Mouse (Mus musculus) spleen, postnatal 14 days (tissue): ENCODE measurements around the gene 1110065P20Rik.

ENCODE experiments used
- DNase-seq, 2 experiments: peaks; one replicate each; pipeline ENCODE4 v3.0.0; 2021 to 2022; ENCODE audit warnings: low spot score in 2 of 2

1110065P20Rik gene

DNA sequence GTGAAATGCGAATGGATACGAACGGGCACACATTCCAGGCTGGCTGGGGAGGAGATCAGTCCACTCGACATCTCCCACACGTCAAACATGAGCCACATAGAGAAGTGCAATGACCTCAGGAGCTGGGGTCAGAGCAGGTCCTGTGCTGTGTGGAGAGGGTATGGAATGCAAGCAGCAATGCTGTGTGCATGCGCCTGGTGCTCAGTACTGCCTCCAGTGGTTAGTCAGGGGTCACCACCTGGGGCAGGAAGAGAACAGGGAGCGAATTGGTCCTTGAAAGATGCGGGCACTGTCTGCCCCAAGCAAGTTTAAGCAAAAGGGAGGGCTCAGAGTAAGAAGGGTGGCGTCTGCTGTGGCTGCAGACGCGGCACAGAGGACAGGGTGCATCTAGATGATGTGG lies 7.5 kb downstream of the 1110065P20Rik start:
- peak in 1 of 2 experiments; percentile 24 for DNase-seq

DNA sequence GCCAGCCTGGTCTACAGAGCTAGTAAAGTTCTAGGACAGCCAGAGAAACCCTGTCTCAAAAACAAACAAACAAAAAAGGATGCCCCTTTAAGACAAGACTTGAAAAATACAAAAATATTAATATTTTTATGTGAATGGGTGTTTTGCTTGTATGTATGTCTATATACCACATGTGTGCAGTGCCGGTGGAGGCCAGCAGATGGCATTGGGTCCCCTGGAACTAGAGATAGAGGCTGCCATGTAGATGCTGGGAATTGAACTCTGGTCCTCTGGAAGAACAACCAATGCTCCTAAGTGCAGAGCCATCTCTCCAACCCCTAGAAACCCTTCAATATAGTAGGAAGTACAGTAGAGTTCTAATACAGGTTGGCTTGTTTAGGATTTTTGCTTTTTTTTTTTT lies 10.0 kb downstream of the 1110065P20Rik start:
- DNase-seq, result no peak

DNA sequence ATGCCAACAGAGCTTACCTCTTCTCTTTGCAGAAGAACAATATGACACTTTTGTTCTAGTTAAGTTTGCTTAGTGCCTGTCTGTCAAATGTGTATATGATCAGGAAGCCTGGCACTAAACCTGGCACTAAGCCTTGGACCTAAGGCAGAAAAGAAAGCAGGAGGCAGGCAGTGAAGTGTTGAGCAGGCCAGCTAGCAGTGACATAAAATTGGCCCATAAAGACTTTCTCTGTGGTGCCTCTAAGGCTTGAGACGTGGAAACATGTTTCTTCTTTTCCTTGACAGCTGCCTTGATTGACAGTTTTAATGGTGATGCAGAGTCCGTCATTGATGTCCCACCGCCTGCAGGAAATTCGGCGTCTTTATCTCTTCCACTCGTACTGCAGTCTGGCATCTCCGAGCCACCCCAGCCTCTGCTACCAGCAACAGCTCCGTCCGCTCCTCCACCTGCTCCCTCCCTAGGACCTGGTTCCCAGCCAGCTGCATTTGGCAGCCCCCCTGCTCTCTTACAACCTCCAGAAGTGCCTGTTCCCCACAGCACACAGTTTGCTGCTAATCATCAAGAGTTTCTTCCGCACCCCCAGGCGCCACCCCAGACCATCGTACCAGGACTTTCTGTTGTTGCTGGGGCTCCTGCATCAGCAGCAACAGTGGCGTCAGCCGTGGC lies 12.8 kb downstream of the 1110065P20Rik start:
- no peak for DNase-seq

DNA sequence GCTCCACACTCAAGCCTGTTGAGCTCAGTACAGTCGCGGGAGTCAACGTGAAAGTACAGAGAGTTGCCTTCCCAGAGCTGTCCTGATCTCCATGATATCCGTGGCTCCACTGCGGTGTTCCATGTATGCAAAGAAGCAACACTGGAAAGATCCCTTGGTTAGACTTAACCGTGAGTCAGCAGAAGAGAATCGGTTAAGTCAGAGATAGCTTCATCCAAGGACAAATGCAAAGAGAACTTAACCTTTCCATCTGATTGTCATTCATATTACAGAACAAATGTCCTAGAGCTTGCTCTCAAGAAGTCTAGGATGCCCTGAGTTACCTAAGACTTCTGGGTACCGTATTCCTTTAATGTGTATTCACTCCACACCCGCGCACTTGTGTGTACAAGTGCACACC lies 18.2 kb downstream of the 1110065P20Rik start:
- no peak for DNase-seq

DNA sequence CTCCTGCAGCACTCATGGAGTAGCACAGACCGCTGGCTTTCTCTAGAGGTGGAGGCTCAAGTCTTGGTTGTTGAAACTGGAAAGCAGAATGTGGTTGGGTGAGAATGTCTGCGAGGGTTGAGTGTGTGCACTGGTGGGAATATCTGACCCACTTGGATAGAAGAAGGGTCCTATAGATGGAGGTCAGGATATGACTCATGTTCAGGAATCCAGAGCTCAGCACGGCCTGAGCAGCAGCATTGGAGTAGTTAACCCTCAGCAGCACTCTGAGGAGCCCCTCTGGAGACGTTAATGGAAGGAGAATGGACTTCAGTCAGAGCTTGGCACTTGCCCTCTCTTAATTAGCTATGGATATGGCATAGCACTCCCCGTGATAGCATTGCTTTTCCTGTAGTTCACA lies 21.3 kb downstream of the 1110065P20Rik start:
- no peak for DNase-seq

DNA sequence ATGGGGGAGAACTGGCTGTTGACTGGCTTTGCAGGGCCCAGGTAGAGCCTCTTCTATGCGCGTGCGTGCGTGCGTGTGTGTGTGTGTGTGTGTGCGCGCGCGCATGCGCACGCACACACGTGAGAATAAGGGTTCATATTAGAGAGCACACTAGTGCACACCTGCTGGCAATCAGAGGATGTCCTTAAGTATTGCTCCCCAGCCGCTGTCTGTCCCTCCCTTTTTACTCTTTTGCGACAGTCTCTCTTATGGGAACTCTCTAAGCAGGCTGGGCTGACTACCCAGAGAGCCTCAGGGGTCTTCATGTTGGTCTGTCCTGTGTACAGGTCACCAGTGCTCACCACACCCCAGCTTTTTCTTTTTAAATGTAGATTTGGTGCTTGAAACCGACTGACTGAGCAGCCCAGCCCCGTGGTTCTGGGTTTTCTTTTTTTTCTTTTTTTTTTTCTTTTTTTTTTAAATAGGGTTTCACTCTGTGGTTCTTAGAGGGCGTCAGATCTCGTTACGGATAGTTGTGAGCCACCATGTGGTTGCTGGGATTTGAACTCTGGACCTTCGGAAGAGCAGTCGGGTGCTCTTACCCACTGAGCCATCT lies 25.5 kb downstream of the 1110065P20Rik start:
- DNase-seq, result no peak

DNA sequence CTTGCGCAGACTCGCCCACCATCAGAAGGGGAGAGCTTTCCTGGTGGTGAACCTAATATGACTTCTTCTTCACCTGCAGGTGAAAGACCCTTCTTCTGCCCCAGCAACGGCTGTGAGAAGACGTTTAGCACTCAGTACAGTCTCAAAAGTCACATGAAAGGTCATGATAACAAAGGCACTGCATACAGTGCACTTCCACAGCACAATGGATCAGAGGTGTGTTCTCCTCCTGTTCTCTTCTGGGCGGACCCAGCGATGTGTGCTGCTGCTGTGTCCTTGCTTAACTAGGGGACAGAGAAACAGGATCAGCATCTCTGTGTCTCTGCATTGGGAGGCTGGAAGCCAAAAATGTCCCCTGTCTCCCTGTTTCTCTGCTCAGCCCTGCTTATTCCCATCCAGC lies 26.0 kb downstream of the 1110065P20Rik start:
- no peak for DNase-seq

DNA sequence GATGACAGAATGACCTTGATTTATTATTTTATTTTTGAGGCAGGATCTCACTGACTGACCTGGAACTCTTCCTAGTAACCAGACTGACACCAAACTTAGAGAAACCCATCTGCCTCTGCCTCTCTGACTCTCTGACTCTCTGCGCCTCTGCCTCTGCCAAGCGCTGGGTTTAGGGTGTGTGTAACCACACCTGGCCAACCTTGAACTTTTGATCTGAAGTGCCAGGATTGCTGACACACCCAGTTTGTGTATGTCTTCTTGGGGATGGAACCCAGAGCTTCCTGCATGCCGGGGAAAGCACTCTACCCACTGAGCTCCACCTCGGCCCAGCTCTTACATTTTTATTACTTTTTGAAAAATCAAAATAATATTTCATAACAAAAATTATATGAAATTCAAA lies 32.2 kb downstream of the 1110065P20Rik start:
- no peak for DNase-seq

DNA sequence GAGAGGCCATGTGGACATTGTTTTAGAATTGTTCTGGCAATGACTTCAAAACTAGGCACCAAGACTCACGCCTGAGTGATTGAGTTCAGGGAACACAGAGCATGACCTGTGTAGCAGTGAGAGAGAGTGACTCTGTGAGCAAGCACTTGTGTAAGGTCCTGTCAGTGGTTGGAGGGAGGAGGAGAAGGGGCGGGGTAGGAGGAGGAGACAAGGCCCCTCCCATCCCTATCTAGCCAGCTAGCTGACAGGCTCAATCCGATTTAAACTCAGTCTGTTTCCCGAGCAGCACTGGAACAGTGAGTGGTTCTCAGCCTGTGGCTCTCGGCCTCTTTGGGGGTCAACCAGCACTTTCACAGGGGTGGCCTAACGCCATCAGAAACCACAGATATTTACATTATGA lies 33.2 kb downstream of the 1110065P20Rik start:
- DNase-seq, result no peak

DNA sequence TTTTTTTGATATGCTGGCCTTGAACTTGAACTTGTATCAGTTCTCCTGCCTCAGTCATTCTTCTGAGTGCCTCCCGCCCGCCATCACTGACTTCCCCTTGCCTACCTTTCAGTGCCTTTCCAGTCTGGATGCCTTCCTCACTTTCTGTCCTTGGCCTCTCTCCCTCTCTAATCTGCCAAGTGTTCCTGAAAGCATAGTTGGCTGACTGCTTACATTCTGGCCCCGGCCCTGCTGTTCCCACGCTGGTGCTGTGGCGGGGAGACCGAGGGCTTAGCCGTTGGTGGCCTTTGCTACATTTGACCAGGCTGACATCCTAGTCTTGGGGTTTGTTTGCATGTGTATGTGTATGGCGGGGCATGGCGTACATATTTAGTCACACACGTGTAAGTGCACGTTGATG lies 35.1 kb downstream of the 1110065P20Rik start:
- DNase-seq, result no peak

DNA sequence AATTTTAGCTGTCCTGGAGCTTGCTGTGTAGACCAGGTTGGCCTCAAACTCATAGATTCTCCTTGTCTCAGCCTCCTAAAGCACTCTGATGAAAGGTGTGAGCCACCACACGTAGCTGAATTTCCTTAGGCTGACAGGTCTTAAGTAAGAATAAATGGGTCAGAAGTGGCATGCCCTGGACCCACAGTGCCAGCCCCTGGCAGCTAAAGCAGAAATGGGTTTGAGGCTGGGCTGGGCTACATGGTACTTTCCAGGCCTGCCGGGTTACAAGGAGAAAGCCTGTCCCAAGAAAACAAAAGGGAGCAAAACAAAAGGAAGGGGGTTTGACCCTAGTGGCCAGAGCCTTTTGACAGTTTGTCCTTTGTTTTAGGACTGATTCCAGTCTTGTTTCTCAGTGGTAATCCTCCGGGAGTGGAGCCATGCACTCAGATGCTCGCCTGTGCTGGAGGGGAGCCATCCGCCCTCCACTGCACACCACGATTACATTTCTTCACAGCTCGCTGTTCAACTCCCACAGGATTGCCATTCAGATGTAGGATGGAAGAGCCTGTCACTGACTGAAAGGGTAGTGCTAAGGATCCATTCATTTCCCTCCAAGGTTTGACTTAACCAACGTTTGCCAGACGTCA lies 39.5 kb downstream of the 1110065P20Rik start:
- no peak for DNase-seq

DNA sequence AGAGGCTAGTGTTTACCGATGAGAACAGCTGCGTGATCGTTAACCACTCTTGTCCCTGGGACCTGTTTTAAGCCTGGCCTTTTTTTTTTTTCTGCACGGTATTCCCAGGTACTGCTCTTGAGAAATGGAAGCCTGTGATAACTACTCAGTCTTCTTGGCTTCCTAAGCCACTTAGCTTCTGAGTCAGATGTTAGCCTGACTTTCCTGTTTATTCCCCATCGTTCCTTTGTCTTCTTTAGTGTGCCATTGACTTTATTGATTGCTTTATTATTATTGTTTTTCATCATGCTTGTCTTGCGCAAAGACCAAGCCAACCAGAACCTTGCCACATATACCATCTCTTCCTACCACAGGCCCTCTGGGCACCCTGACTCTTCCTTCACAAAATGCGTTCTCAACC lies 40.9 kb downstream of the 1110065P20Rik start:
- DNase-seq, result no peak

DNA sequence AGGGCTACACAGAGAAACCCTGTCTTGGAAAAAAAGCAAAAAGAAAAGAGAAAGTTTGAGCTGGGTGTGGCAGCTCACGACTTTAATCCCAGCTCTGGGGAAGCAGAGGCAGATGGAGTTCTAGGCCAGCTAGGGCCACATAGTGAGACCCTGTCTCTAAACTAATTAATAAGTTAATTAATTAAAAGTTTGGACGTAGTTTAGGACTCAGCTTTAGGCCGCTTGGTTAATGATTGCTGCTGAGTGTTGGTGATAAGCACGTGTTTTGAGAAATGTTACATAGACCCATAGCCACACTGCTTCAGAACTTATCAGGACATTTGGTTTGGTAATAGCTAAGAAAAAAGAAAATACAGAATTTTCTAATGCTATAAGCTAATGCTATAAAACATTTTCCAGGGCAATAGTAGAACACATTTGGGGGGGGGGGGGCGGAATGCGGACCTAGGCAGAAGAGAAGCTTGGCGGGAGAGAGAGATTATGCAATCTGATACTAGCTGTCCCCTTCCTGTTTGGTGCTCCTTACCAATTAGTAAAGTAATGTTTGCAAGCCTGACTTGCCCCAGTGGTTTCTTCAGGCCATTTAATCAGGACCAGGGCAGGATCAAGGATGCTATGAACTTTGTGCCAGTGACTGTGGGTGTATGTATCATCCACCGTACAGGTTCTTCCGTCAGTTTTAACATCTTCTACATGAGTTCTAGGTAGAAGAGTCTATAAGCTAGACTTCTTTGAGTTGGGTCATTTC lies 41.7 kb downstream of the 1110065P20Rik start:
- DNase-seq, result no peak

DNA sequence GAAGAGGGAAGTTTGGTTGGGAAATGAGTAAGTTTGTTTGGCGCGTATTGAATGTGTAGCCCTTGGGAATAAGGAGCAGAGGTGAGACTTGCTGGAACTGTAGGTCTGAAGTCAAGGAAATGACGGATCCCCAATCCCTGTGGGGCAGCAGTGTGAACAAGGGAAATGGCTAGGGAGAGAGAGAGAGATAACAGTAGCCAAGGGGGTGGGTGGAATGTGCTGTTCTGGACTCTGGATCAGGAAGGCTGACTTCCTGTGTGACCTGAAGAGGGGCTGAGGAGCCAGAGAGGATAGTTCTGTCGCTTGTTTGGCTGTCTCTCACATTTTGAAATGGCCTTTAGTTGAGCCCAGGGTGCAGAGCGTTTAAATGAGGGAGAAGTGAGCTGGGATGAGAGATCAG lies 42.5 kb downstream of the 1110065P20Rik start:
- no peak for DNase-seq

DNA sequence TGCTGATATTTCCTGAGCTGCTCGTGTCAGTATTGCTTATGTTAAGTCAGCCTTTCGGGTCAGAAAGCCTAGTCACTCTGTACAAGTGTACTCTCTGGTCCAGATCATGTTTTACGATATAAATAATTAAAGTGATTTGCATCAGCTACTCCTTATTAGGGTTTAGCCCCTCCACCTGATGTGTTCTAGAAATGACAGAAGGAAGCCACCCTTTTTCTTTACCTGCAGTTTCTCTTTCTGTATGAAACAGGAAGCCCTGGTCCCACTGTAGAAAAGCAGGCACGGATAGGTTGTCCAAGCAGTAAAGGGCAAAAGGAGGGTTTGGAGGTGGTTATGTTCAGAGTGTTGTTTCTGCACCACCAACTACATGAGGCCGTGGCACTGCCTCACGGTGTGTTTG lies 47.6 kb downstream of the 1110065P20Rik start:
- DNase-seq, result no peak

DNA sequence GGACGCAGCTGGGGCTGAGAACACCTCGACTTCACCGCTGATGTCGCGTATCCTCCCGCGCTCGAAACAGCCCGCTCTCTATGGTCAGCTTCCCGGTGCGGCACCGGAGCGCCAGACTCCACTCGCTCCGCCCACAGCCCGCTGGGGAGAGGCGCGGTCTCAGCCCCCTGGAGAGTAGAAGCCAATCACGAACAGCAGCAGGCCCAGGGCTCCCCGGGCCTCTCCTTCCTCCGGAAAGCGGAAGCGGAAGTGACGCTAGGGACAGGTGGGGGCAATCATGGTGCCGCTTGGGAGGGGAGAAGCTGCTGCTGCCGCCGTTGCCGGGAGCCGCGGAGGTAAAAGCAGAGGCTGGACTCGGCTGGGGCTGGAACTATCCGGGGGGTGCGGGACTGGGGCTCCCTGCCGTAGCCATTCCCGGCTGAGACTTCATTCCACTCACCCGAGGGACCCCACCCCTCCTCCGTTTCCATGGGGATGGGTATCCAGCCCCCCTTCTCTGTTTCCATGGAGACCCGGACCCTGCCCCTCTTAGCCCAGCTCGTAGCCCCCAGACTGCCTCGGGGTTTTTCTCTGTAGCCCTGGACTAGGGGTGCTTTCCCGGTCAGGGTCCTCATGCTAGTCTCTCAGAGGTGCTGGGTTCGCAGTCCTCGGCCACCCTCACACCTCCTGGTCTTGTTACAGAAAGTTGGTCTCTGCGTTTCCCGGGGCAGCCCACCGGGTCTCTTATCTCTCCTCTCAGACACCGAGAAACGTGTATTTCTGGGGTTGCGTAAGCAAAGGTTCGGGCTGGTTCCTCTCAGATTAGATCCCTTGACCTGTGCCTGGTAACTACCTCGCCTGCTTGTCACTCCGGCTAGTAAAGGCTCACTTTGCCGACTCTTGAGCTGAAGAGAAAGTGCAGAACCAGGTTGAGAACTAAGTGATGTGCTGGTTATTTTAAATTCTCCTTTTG lies 48.4 kb downstream of the 1110065P20Rik start:
- peak; percentile 92 to 97 for DNase-seq

DNA sequence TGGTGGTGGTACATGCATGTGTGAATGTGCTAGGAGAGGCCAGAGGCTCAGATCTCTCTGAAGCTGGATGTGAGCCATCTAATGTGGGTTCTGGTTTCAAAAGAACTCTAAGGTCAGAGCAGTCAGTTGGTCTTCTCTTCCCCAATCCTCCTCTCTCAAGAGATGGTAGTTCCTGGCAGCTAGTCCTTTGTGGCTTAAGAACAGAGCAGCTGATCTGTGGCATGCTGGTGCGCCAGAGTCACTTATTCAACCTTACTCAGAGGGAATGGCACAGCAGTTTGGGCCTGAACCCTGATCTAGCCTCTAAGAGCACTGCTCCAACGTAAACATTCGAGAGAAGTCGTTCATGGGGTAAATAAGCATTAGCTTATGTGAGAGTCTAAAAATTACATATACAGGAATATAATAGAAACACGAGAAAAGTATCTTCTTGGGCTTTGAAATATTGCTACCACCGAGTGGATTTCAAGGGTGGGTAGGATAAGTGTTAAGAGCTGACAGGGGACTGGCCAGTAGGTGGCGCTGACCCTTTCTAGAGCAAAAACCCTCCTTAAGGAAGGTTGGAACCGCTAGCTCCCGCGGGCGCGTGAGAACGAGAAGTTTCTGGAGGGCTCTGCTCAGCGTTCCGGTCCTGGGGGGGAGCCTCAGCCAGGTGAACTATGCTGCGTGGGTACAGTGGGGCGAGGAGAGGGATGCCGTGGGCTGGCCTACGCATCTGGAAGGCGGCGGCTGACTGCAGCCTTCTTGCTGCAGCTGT lies 49.3 kb downstream of the 1110065P20Rik start, which contains the start of gene Mtf1:
TSS of gene Mtf1 (plus strand) at position 553 of the 757 bp plus-strand sequence.
- peak; percentile 77 to 85 for DNase-seq
